Mouse (Mus musculus) mesoderm, embryonic 11.5 days (tissue): ENCODE measurements at regions not wholly inside any gene's neighbourhood (a gene's known extent, or its start where the extent isn't known, plus 50 kb on each side); places are given as distances from the start of the nearest gene placed in this dataset.
"Not testable (repeated sequence)": the region's sequence is repeated elsewhere in the genome, so short reads cannot be mapped to it uniquely, and the experiment has no call there.

Experiments used
- DNase-seq: peaks from one replicate; pipeline ENCODE4 v3.0.0-alpha.2; 2012; ENCODE audit warnings: low read depth, low spot score

- DNase-seq: no peak
These were observed 345.3 kb upstream of the Fign start for GRCm38 (mm10) chr2:64443171-64443570.

- DNase-seq: no peak
These were observed 343.1 kb upstream of the Fign start for GRCm38 (mm10) chr2:64440961-64441360.

GRCm38 (mm10) chr2:64417129-64417528 lies 319.3 kb upstream of the Fign start:
- DNase-seq: not testable (repeated sequence)

GRCm38 (mm10) chr2:64413846-64414245 lies 316.0 kb upstream of the Fign start:
- no peak for DNase-seq

DNA sequence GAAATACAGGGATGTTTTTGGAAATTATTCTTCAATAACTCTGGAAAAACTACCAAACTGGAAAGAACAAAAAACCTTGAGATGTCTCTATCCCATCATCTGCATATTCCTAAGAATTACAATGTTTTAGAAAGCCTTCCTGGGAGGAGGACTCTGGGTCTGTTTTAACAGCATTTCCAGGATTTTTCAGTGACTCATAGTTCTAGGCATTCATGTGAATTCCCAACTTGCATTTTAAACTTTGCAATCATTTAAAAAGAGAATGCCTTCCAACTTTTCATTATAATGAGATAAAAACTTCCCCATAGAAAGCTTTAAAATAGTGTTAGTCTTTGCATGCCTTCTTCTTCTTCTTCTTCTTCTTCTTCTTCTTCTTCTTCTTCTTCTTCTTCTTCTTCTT lies 315.4 kb upstream of the Fign start:
- DNase-seq: no peak

GRCm38 (mm10) chr2:64395946-64396345 lies 298.1 kb upstream of the Fign start:
- no peak for DNase-seq

GRCm38 (mm10) chr2:64394619-64395294 lies 296.9 kb upstream of the Fign start:
- DNase-seq: peak; percentile 61

GRCm38 (mm10) chr2:64394199-64394598 lies 296.4 kb upstream of the Fign start:
- DNase-seq: no peak

DNA sequence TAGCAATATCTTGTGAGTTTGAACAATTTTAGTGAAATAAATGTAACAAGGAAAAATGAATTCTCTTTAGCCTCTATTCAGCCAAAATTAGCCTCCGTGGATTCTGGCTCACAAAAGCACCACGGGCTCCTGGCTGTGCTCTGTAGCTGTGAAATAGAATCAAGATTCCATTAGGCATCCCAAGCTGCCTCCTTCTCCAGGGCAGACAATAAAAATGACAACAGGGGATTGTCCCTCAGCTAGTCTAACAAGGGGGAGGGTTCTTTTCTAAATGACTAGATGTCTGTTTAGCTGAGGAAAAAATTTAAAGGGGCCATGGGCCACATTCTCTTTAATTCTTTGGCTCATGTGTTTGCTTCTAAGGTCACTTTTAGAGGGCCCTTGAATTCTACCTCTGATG lies 272.0 kb upstream of the Fign start:
- peak; percentile 45 for DNase-seq

GRCm38 (mm10) chr2:64367188-64367587 lies 269.4 kb upstream of the Fign start:
- no peak for DNase-seq

GRCm38 (mm10) chr2:64366528-64366927 lies 268.7 kb upstream of the Fign start:
- no peak for DNase-seq

GRCm38 (mm10) chr2:64356286-64356685 lies 258.4 kb upstream of the Fign start:
- DNase-seq: no peak

GRCm38 (mm10) chr2:64325499-64325898 lies 227.7 kb upstream of the Fign start:
- DNase-seq: peak; percentile 63
